Mouse (Mus musculus) ovary, adult 2 months (tissue): Measurements from ENCODE around the gene Minpp1. TPM values are rescaled to one million over a fixed set of nuclear protein-coding genes. Genes with fewer than 3 reads are reported as not detected.

ENCODE experiments used
- polyA plus RNA-seq: library from polyadenylated mRNA; depleted of rRNA; stranded (reverse); fragments of >200 nt; gene quantifications from 2 replicates; pipeline ENCODE4 v1.2.3, GENCODE M21; 2012; rRNA removed

Minpp1 gene
- polyA plus RNA-seq: 153 and 214 TPM in 2 replicates

DNA sequence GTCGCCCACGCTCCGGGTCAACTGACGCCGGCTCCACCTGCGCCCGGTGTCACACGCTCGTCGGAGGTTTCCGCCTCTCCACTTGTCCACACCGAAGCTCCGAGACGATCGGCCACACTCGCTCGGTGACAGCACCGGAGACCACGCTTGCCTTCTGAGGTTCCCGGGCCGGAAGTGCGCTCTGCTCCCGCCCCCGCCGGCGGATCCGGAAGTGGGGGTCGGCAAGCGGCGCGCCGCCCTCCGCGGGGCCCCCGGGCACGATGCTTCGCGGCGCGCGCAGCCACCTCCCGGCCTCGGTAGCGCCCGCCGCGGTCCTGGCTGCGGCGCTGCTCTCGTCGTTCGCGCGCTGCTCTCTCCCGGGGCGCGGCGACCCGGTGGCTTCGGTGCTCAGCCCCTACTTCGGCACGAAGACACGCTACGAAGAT, at the start of gene Minpp1:
TSS of gene Minpp1 (plus strand) at position 89 of the 425 bp plus-strand sequence.

GRCm38 (mm10) chr19:32466478-32466877, 19.1 kb upstream of the Minpp1 start, which contains the start of gene Rpl9-ps6:
Gene Rpl9-ps6 (minus strand): TSS chr19:32466578.

Other genes with a start within 250 kb of the Minpp1 start
- gene Sgms1, start 96.1 kb upstream of the Minpp1 start, polyA plus RNA-seq: 35.2 and 36.4 TPM in 2 replicates
- 1.2 and 3.5 TPM in 2 replicates for gene Rpl9-ps6, start 19.2 kb upstream of the Minpp1 start, polyA plus RNA-seq
- 7.9 and 12.6 TPM in 2 replicates for gene Papss2, start 110.0 kb downstream of the Minpp1 start, polyA plus RNA-seq